Mouse (Mus musculus): ENCODE data around the gene Gm2956.
"Not testable (repeated sequence)": the region's sequence is repeated elsewhere in the genome, so short reads cannot be mapped to it uniquely, and the experiment has no call there.

Gm2956 gene

DNA sequence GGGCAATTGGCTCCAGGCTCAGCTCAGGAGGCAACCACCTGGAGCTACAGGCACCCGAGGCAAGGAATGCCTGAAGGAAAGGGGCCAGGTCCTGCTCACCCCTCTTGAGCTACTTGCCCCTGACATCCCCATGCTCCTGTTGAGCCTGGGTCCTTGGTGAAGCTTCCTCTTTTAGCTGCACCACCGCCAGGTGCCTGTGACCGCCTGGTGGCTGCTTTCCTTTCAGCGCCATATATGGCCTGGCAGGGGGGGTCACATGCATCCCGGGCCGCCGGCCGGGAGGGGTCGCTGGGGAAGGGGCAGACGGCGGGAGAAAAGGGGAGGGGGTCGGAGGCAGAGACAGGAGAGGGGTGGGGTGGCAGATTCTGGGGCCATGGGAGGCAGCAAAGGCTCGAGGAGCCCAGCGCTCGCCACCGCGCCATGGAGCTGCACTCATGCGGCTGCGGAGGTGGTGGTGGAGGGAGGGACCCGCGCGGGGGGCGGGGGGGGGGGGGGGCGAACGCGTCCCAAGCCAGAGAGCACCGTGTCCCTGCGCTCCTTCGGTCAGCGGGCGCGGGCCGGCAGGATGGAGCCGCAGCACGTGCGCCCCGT lies at the start of gene Gm2956:
Gene Gm2956 (plus strand): TSS at position 541 of the 591 bp plus-strand sequence.
- not testable (repeated sequence) for DNase-seq

DNA sequence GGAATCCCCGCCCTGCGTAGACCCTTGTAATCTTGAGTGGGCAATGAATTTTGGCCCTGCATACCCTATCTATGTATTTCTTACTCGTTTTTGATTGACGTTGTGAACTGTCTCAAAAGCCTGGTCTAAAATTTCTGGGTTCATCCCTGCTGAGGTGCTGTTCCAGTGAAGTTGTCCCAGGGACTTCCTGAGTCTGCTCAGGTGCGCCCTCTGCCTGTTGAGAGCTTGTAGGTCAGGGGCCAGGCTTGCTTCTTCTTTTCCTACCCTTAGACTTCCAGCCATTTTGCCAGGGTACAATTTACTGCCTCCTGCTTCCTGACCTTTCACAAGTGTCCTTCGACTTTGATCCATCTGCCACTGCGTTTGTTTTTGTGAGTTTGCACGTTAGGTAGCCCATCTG lies 979 bp downstream of the Gm2956 start:
- not testable (repeated sequence) for DNase-seq

DNA sequence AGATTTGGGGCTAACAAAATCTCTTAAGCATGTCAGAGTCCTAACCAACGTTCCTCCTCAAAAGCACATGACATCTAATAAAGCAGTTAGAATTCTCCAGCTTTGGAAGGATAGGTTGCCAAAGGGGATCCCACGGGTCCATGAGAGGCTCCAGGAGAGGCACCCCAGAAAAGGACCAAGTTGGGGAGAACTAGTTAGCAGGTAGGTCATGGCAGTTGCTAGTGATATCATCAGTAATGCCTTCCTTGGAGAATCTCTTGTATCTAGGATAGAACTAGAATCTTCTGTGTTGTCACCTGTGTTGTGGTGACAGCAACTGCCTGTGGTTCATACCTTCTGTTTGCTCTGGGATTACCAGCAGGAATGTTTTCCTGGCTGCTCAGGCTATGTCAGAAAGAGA lies 62.4 kb downstream of the Gm2956 start, which contains the start of gene Gm10413:
Gene Gm10413 (plus strand): TSS at position 301 of the 400 bp plus-strand sequence.
- not testable (repeated sequence) for DNase-seq

All from spleen, adult 18-20 months (tissue).